Mouse (Mus musculus): ENCODE measurements around the gene Pank1.

Gene Pank1

GRCm38 (mm10) chr19:34878603-34879541 lies at the start of gene Pank1:
Gene Pank1 (minus strand): TSS chr19:34879455.
- DNase-seq (ENCODE audit: low spot score in 2 of 2): peak; percentile 81 to 84

GRCm38 (mm10) chr19:34922603-34922963 lies 43.3 kb upstream of the Pank1 start:
- no peak for DNase-seq (ENCODE audit: low spot score in 2 of 2)

GRCm38 (mm10) chr19:34921652-34922602 lies 42.7 kb upstream of the Pank1 start, which contains the start of gene Kif20b:
Gene Kif20b (plus strand): TSS chr19:34922361.
- peak; percentile 85 to 86 for DNase-seq (ENCODE audit: low spot score in 2 of 2)

GRCm38 (mm10) chr19:34921253-34921651 lies 42.0 kb upstream of the Pank1 start:
- DNase-seq (ENCODE audit: low spot score in 2 of 2): peak in 1 of 2 experiments; percentile 8

DNA sequence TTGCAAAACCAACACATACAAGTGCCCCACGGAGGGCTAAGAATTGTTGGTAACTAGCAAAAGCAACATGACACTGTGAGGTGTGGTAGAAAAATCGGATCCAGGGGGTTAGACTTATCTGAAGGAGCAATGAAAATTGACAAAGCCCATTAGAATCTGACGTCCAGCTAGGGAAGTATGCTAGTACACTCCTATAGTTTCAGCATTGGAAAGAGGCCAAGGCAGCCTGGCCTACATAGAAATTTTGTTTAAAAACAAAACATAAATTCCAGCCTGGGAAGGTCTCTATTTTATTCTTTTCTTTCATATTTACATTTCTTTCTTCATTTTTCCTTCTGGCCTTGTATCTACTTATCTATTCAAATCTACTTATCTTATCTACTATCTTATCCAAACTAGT lies 41.3 kb upstream of the Pank1 start:
- DNase-seq (ENCODE audit: low spot score in 2 of 2): no peak

- no peak for DNase-seq (ENCODE audit: low spot score in 2 of 2)
These were observed 40.8 kb upstream of the Pank1 start for GRCm38 (mm10) chr19:34920066-34920465.

DNA sequence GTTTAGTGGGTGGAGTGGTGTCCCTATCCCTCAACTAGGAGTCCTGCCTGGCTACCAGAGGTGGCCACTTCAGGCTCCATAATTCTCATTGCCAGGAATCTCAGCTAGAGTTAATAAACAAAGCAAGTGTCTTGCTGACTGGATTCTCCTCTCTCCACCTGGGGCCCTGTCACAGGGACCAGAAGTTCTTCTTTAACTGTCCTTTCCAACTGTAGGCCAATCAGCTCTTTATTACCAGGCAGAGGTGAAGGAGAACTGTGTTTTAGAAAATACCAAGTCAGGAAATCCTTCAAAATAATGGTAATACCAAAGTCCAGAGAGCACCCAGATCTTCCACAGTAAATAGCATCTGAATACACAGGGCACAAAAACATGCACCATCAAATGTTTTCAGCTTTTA lies 33.1 kb upstream of the Pank1 start:
- no peak for DNase-seq (ENCODE audit: low spot score in 2 of 2)

GRCm38 (mm10) chr19:34906772-34907171 lies 27.5 kb upstream of the Pank1 start:
- DNase-seq (ENCODE audit: low spot score in 2 of 2): no peak

- DNase-seq (ENCODE audit: low spot score in 2 of 2): no peak
These were observed 26.2 kb upstream of the Pank1 start for GRCm38 (mm10) chr19:34905424-34905823.

DNA sequence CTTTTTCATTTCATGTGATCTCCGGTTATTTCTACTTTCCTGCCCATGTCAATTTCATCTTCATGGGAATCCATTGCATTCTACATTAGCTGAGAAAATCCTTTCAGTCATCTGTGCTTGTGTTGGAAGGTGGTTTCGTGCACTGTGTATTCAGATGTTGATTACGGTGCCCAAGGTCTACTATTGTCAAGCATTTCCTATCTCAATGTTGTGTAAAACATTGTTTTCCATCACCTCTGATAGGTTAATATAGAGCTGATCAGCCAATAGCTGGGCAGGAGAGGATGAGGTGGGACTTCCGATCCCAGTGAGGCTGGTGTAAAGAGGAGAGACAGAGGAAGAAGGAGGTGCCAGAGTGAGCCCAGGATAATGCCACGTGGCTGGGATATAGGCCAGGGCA lies 24.8 kb upstream of the Pank1 start:
- no peak for DNase-seq (ENCODE audit: low spot score in 2 of 2)

DNA sequence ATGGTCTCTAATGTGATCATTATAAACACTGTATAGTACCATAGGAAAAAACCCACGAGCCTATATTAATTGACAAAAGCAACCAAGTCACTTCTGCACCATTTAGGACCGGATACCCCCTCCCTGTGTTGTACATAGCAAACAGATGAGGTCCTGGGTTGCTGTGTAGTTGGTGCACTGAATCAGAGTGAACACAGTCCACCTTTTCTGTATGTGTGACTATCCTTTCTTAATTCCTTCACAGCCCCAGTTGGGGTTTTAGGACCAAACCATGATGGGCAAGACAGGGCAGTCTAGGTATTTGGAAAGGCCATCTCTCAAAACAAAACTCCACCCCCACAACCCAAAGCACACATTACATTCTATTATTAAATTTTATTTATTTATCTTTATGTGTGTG lies 22.5 kb upstream of the Pank1 start:
- DNase-seq (ENCODE audit: low spot score in 2 of 2): no peak

DNA sequence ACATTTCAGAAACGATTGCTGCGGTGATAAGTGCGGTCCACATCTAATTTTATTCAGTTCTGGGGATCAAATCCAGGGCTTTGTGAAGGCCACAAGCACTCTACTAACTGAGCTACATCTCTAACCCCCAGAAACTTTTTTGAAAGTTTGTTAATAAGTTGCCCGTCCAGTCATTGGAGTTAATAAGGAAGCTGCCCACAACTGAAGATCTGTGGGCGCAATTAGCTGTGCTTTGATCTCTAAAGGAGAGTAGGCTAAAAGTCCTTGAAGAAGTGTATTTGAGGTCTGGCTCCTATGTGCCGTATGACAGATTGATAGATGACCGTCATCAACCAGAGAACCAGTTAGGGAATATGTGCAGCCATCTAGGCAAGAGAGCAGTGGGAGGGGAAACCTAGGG lies 22.0 kb upstream of the Pank1 start:
- no peak for DNase-seq (ENCODE audit: low spot score in 2 of 2)

- DNase-seq (ENCODE audit: low spot score in 2 of 2): no peak
These were observed 19.7 kb upstream of the Pank1 start for GRCm38 (mm10) chr19:34898941-34899340.

DNA sequence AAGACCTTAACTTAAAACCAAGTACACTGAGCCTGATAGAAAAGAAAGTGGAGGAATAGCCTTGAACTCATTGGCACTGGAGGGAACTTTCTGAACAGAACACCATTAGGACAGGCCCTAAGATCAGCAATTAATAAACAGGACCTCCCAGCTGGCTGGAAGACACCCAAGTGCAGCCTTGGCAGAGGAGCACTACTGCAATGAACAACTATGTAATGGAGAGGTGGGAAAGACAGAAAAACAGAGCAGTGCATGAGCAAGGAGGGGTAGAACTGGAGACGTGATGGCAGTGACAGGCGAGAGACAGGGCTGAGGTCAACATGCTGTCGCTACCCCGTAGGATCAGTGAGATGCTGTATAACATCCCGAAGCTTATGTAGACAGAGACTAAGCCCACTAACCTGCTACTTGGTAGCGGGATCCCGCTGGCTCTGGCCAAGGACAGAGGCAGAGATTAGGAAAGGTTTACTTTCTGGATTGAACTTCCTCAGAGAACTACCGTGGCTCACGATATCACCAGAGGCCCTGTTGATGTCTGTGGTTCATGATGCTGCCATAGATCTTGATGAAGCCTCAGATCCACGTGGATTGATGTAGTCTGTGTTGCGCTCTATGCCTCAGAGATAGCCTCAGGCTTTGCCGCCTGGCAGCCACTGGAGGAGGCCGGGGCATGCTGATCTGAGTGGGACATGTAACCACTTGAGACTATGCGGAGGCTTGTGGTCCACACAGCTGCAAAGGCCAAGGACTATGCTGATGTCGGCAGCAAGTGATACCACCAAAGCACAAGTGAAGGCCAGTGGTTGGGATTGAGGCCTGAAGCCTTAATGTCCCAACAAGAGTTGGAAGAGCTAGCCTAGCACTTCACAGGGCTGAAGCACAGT lies 18.1 kb upstream of the Pank1 start:
- DNase-seq (ENCODE audit: low spot score in 2 of 2): no peak

DNA sequence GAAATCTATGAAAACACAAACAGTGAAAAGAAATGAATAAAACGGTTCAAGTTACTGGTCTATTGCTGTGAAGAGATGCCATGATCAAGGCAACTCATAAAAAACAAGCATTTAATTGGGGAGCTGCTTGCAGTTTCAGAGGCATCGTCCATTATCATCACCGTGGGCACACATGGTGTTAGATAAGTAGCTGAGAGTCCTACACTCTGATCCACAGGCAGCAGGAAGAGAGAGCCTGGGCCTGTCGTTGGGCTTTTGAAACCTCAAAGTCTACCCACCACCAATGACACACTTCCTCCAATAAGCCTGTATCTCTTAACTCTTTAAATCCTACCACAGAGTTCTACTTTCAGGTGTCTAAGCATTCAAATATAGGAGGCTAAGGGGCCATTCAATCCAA lies 15.8 kb upstream of the Pank1 start:
- DNase-seq (ENCODE audit: low spot score in 2 of 2): no peak

GRCm38 (mm10) chr19:34891590-34891989 lies 12.3 kb upstream of the Pank1 start:
- no peak for DNase-seq (ENCODE audit: low spot score in 2 of 2)

- no peak for DNase-seq (ENCODE audit: low spot score in 2 of 2)
These were observed 11.7 kb upstream of the Pank1 start for GRCm38 (mm10) chr19:34890981-34891380.

DNA sequence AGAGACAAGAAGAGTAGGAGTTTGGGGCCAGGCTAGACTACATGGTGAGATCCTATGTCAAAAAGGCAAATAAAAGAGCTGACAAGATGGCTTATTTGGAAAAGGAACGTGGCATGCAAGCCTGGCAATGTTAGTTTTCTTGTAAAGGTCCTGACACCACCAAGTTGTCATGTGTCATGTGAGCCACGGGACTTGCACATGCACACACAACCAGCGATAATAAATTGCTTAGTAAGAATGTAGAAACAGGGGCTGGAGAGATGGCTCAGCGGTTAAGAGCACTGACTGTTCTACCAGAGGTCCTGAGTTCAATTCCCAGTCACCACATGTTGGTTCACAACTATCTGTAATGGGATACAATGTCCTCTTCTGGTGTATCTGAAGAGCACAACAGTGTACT lies 7.1 kb upstream of the Pank1 start:
- no peak for DNase-seq (ENCODE audit: low spot score in 2 of 2)

- DNase-seq (ENCODE audit: low spot score in 2 of 2): no peak
These were observed 4.4 kb upstream of the Pank1 start for GRCm38 (mm10) chr19:34883526-34884224.

- DNase-seq (ENCODE audit: low spot score in 2 of 2): no peak
These were observed 3.2 kb upstream of the Pank1 start for GRCm38 (mm10) chr19:34882443-34882842.

GRCm38 (mm10) chr19:34881160-34881559 lies 1.9 kb upstream of the Pank1 start:
- DNase-seq (ENCODE audit: low spot score in 2 of 2): peak; percentile 23 to 25
